Mouse (Mus musculus) heart, postnatal 0 days (tissue): Measurements from ENCODE around the gene Trpm1. TPM values are rescaled to one million over a fixed set of nuclear protein-coding genes. Genes with fewer than 3 reads are reported as not detected.

Experiments used
- ATAC-seq: fragments of 200-750 bp; cut with Nextera tagmentation; 2 replicates; pipeline ENCODE4 v1.8.0; 2017; ENCODE audit warnings: low read depth, moderate number of reproducible peaks, moderate library complexity; ENCODE audit not compliant: insufficient read depth
- DNase-seq: peaks from one replicate; pipeline ENCODE4 v3.0.0-alpha.2; 2016; ENCODE audit warnings: low spot score
- H3K27ac ChIP-seq: fragments of 300-500 bp; sonication (generic); 2 replicates; pipeline ENCODE4 v1.5.1; 2014; ENCODE audit warnings: low read depth, mild to moderate bottlenecking
- H3K27me3 ChIP-seq: fragments of 300-500 bp; sonication (generic); 2 replicates; pipeline ENCODE4 v1.6.1; 2014; ENCODE audit warnings: low read length, mixed read lengths; ENCODE audit not compliant: control insufficient read depth, insufficient read depth
- H3K36me3 ChIP-seq: fragments of 300-500 bp; sonication (generic); replicated peaks from 2 replicates; pipeline ENCODE4 v1.6.1; 2014; ENCODE audit warnings: low read length, mixed read lengths; ENCODE audit not compliant: control insufficient read depth, insufficient read depth
- H3K4me1 ChIP-seq: fragments of 300-500 bp; sonication (generic); 2 replicates; pipeline ENCODE4 v1.6.1; 2014; ENCODE audit warnings: antibody characterized with exemption; ENCODE audit not compliant: control insufficient read depth, insufficient read depth
- H3K4me2 ChIP-seq: fragments of 300-500 bp; sonication (generic); 2 replicates; pipeline ENCODE4 v1.6.1; 2014; ENCODE audit warnings: low read depth, mild to moderate bottlenecking, low read length, moderate library complexity
- H3K4me3 ChIP-seq: fragments of 300-500 bp; sonication (generic); 2 replicates; pipeline ENCODE4 v1.5.1; 2014; ENCODE audit warnings: low read depth, low read length
- H3K9ac ChIP-seq: fragments of 300-500 bp; sonication (generic); replicated peaks from 2 replicates; pipeline ENCODE4 v1.6.1; 2014; ENCODE audit warnings: low read depth, low read length, mixed read lengths
- H3K9me3 ChIP-seq: fragments of 300-500 bp; sonication (generic); replicated peaks from 2 replicates; pipeline ENCODE4 v1.6.1; 2016; ENCODE audit warnings: low read length; ENCODE audit not compliant: control insufficient read depth
- CTCF ChIP-seq: IDR thresholded peaks from 2 replicates; pipeline ENCODE4 v1.5.1; 2016; ENCODE audit warnings: antibody characterized with exemption, control low read depth, low read depth
- EP300 ChIP-seq: IDR thresholded peaks from 2 replicates; pipeline ENCODE4 v1.6.1; 2016; ENCODE audit warnings: antibody characterized with exemption, low read depth
- WGBS: fragments of 180-500 bp; shearing (Covaris S2); extraction: QIAGEN DNeasy Blood & Tissue Kit; methylation state at CpG from one replicate; pipeline ENCODE4 v1.1.7; 2014; 5-methylcytosine and 5-hydroxymethylcytosine counted together
- polyA plus RNA-seq: library from polyadenylated mRNA; unstranded; fragments of >200 nt; fragmentation: Nextera tagmentation; extraction: Ambion mirVana; gene quantifications from 2 replicates; pipeline ENCODE4 v1.2.1, GENCODE M21; 2015
- total RNA-seq: library from RNA; depleted of rRNA; stranded (reverse); fragments of >200 nt; gene quantifications from 2 replicates; pipeline ENCODE4 v1.2.3, GENCODE M21; 2014; ENCODE audit warnings: low replicate concordance

Trpm1 gene
- total and polyA plus RNA-seq, 2 experiments from 2014 or later, result 0.14 TPM; not detected in 1

DNA sequence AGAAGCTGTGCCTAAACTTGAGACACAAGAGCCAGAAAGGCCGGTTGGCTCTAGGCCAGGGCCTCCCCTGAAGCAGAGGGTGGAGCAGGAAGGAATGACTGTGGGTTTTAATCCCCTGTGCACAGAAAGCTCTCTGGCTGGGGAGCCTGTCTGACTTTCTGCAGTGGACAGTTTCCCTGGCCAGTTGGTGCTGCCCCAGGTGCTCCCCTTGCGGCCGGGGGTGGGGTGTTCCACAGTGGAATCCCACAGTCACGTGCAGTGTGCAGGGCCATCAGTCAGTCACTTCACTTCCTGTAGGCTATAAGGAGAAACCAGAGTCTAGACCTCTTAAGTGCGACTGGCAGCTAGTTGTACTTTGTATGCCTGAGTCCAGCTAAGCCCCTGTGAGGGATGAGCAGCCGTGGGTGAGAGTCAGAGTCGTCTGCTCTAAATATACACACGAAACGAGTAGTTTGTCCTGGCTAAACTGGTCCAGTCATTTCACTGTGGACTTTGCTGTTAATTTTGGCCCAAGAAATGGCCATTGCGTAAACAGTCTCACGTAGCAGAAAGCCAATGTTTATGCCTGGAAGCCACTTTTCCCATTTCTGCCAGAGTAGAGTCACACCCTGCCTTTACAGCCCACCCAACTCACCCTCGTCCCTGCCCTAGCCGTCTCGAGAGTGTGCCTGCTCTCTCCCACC, 38.8 kb downstream of the Trpm1 start:
- Histone ChIP-seq H3K27me3 (no peaks in the 10 kb centered on the region), H3K9ac (no peak overlapping the region), H3K9me3 (no peaks in the 10 kb centered on the region), H3K27ac (no peak overlapping the region), H3K36me3 (no peaks in the 10 kb centered on the region), H3K4me2 (no peak overlapping the region), H3K4me3 (no peak overlapping the region), H3K4me1 (peaks cover 7% of the 10 kb centered on the region; the same call in 1 of the 2 replicates)
- DNase-seq, result peak; percentile 18
- peak; percentile 74 for ATAC-seq
- TF ChIP-seq EP300 (no peak), CTCF (no peak)
- 35% methylated on average over 14 of the region's 14 CpGs for WGBS

DNA sequence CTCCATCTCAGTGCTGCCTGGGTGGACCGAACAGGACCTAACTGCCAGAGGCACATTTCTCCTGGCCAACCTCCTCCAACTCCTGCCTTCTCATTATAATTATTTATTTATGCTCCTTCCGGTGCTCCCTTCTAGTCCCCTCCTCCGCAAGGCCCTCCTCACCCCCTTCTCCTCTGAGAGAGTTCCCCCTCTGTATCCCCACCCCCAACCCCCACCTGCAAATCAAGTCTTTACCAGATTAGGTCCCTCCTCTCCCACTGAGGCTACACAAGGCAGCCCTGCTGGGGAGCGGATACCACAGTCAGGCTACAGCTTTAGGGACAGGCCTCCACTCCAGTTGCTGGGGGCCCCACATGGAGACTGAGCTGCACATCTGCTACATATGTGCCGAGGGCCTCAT, 39.8 kb downstream of the Trpm1 start:
- WGBS, result 68% methylated on average over 5 of the region's 5 CpGs
- no peak overlapping the region for H3K27ac ChIP-seq
- TF ChIP-seq EP300 (no peak), CTCF (no peak)
- ATAC-seq (no peak), DNase-seq (no peak)
- H3K4me1 ChIP-seq, result peaks cover 7% of the 10 kb centered on the region; the same call in 1 of the 2 replicates
- H3K36me3 ChIP-seq, result no peaks in the 10 kb centered on the region
- H3K9ac ChIP-seq, result no peak overlapping the region
- no peaks in the 10 kb centered on the region for H3K9me3 ChIP-seq
- H3K27me3 ChIP-seq, result no peaks in the 10 kb centered on the region
- H3K4me3 ChIP-seq, result no peak overlapping the region
- no peak overlapping the region for H3K4me2 ChIP-seq

DNA sequence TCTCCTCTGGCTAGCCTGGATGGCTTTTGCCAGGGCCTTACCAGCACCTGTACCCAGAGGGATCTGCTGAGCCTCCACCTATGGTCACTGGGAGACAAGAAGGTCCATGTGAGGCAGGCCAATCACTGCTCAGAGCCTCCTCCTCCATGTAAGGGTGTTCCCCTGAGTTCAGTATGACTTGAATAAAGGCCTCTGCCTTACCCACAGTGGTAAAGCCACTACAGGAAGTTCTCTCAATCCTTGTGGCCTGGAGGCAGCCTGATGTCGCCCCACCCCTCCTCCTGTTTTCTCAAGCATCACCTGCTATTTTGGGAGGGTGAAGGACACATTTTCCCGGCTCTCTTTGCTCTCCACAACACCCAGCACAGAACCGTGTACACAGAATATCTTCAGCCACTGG, 42.5 kb downstream of the Trpm1 start:
- no peak overlapping the region for H3K9ac ChIP-seq
- no peaks in the 10 kb centered on the region for H3K9me3 ChIP-seq
- H3K4me1 ChIP-seq, result peaks cover 7% of the 10 kb centered on the region; the same call in 1 of the 2 replicates
- H3K27ac ChIP-seq, result no peak overlapping the region
- H3K4me3 ChIP-seq, result no peak overlapping the region
- no peak for TF ChIP-seq CTCF
- no peak for TF ChIP-seq EP300
- 44% methylated on average over 3 of the region's 3 CpGs for WGBS
- no peaks in the 10 kb centered on the region for H3K27me3 ChIP-seq
- DNase-seq (no peak), ATAC-seq (no peak)
- H3K36me3 ChIP-seq, result no peaks in the 10 kb centered on the region
- no peak overlapping the region for H3K4me2 ChIP-seq

DNA sequence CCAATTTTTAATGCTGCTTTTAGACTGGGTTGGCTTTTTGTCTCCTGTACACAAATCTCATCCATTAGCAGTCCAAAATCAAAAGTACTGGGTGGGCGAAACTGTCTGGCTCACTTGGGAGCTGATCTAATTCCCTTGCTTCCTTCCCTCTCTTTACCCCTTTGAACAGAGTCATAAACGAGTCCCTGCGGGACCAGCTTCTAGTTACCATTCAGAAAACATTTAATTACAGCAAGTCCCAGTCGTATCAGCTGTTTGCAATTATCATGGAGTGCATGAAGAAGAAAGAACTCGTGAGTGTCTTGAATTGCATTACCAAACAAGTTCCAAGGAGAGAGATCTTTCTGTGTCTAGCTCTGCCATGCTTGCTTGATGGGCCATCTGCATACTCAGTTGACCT, 55.1 kb downstream of the Trpm1 start:
- TF ChIP-seq EP300 (no peak), CTCF (no peak)
- no peak overlapping the region for H3K27ac ChIP-seq
- no peaks in the 10 kb centered on the region for H3K27me3 ChIP-seq
- no peaks in the 10 kb centered on the region for H3K9me3 ChIP-seq
- no peaks in the 10 kb centered on the region for H3K36me3 ChIP-seq
- 63% methylated on average over 5 of the region's 5 CpGs for WGBS
- ATAC-seq, result no peak
- H3K4me2 ChIP-seq, result no peak overlapping the region
- H3K4me3 ChIP-seq, result no peak overlapping the region
- no peaks in the 10 kb centered on the region for H3K4me1 ChIP-seq
- no peak for DNase-seq
- no peak overlapping the region for H3K9ac ChIP-seq

DNA sequence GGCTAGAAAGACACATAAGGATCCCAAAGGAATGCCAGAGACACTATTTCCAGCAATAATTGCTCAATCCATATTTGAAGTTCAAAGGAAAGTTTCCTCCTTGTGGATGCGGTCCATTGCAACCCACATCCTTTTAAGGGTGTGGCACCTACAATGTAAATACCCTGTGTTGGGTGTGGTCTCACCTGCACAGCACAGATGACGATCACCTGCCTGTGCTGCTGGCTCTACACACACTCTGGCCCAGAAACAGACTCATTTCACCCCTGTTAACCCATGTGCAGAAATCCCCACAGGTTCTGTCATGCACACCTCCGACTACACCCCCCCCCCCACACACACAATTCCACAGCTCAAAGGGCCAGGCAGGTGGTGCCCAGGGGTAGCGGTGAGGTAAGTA, 59.2 kb downstream of the Trpm1 start:
- no peak overlapping the region for H3K4me2 ChIP-seq
- 82% methylated on average over 4 of the region's 4 CpGs for WGBS
- TF ChIP-seq EP300 (no peak), CTCF (no peak)
- no peak overlapping the region for H3K27ac ChIP-seq
- H3K4me3 ChIP-seq, result no peak overlapping the region
- H3K9ac ChIP-seq, result no peak overlapping the region
- H3K9me3 ChIP-seq, result no peaks in the 10 kb centered on the region
- no peaks in the 10 kb centered on the region for H3K27me3 ChIP-seq
- no peaks in the 10 kb centered on the region for H3K4me1 ChIP-seq
- no peak for ATAC-seq
- DNase-seq, result no peak
- no peaks in the 10 kb centered on the region for H3K36me3 ChIP-seq

DNA sequence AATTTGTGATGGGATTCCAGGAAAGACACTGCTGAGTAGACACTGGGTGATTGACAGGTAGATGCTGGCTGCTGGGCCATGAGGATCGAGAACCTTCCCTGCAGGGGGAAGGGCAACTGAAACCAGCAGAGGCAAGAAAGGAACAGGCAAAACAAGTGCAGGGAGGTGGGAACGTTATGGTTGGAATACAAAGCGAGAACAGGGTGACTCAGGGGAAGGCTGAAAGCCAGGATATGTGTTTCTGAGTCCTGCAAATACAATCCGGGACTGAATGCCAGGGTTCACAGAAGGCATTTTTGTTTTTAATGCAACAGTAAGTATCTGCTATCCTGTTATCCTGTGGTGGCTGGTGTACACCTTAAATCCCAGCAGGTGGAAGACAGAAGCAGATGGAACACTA, 60.4 kb downstream of the Trpm1 start:
- TF ChIP-seq EP300 (no peak), CTCF (no peak)
- 63% methylated on average over 4 of the region's 4 CpGs for WGBS
- no peak for ATAC-seq

More for the DNA sequence above, 60.4 kb downstream of the Trpm1 start:
- H3K36me3 ChIP-seq, result no peaks in the 10 kb centered on the region
- H3K4me1 ChIP-seq, result no peaks in the 10 kb centered on the region
- H3K9me3 ChIP-seq, result no peaks in the 10 kb centered on the region
- no peak overlapping the region for H3K4me2 ChIP-seq
- DNase-seq, result no peak
- H3K27me3 ChIP-seq, result no peaks in the 10 kb centered on the region
- H3K9ac ChIP-seq, result no peak overlapping the region
- no peak overlapping the region for H3K4me3 ChIP-seq
- H3K27ac ChIP-seq, result no peak overlapping the region
